Mouse (Mus musculus) stomach, postnatal 0 days (tissue): ENCODE data around the gene Tmem235. TPM values are rescaled to one million over a fixed set of nuclear protein-coding genes. Genes with fewer than 3 reads are reported as not detected.

Source experiments
- ATAC-seq: fragments of 200-750 bp; cut with Nextera tagmentation; 2 replicates; pipeline ENCODE4 v1.8.0; 2017; ENCODE audit not compliant: low FRiP score, low TSS enrichment
- DNase-seq: peaks from one replicate; pipeline ENCODE4 v3.0.0-alpha.2; 2016; ENCODE audit warnings: low spot score
- H3K27ac ChIP-seq: fragments of 300-500 bp; sonication (generic); replicated peaks from 2 replicates; pipeline ENCODE4 v1.5.1; 2014; ENCODE audit warnings: mild to moderate bottlenecking, control low read depth
- H3K27me3 ChIP-seq: fragments of 300-500 bp; sonication (generic); 2 replicates; pipeline ENCODE4 v1.6.1; 2014; ENCODE audit warnings: low read length; ENCODE audit not compliant: control insufficient read depth, insufficient read depth
- H3K36me3 ChIP-seq: fragments of 300-500 bp; sonication (generic); 2 replicates; pipeline ENCODE4 v1.6.1; 2014; ENCODE audit warnings: low read length, mixed read lengths; ENCODE audit not compliant: control insufficient read depth, insufficient read depth
- H3K4me1 ChIP-seq: fragments of 300-500 bp; sonication (generic); replicated peaks from 2 replicates; pipeline ENCODE4 v1.6.1; 2014; ENCODE audit warnings: antibody characterized with exemption; ENCODE audit not compliant: control insufficient read depth, insufficient read depth
- H3K4me2 ChIP-seq: fragments of 300-500 bp; sonication (generic); replicated peaks from 2 replicates; pipeline ENCODE4 v1.6.1; 2014; ENCODE audit warnings: low read depth, mild to moderate bottlenecking, control low read depth, moderate library complexity
- H3K4me3 ChIP-seq: fragments of 300-500 bp; sonication (generic); 2 replicates; pipeline ENCODE4 v1.5.1; 2014; ENCODE audit warnings: low read depth, low read length, control low read depth
- H3K9ac ChIP-seq: fragments of 300-500 bp; sonication (generic); 2 replicates; pipeline ENCODE4 v1.6.1; 2014; ENCODE audit warnings: mild to moderate bottlenecking, low read length, control low read depth, mixed read lengths
- H3K9me3 ChIP-seq: fragments of 300-500 bp; sonication (generic); 2 replicates; pipeline ENCODE4 v1.6.1; 2016; ENCODE audit warnings: low read length; ENCODE audit not compliant: control insufficient read depth
- CTCF ChIP-seq: IDR thresholded peaks from 2 replicates; pipeline ENCODE4 v1.5.1; 2016; ENCODE audit warnings: antibody characterized with exemption, low read depth, mild to moderate bottlenecking, moderate library complexity
- EP300 ChIP-seq: optimal IDR thresholded peaks from 2 replicates; pipeline ENCODE3; 2016; ENCODE audit warnings: antibody characterized with exemption
- WGBS: fragments of 180-500 bp; shearing (Covaris S2); extraction: QIAGEN DNeasy Blood & Tissue Kit; methylation state at CpG from one replicate; pipeline ENCODE4 v1.1.7; 2014; 5-methylcytosine and 5-hydroxymethylcytosine counted together
- polyA plus RNA-seq: library from polyadenylated mRNA; unstranded; fragments of >200 nt; fragmentation: Nextera tagmentation; extraction: Ambion mirVana; gene quantifications from 2 replicates; pipeline ENCODE4 v1.2.1, GENCODE M21; 2015

Gene Tmem235
- polyA plus RNA-seq, 1 experiment from 2014 or later = not detected

- DNase-seq (peak; percentile 61), ATAC-seq (peak; percentile 11; the same call in 1 of the 2 replicates)
- WGBS = 80% methylated on average over 7 of the region's 7 CpGs
- H3K27ac ChIP-seq = no peak overlapping the region
- peaks cover 6% of the 10 kb centered on the region for H3K4me1 ChIP-seq
- peaks cover 3% of the 10 kb centered on the region; the same call in 1 of the 2 replicates for H3K36me3 ChIP-seq
- no peaks in the 10 kb centered on the region for H3K27me3 ChIP-seq
- no peak for TF ChIP-seq CTCF
- TF ChIP-seq EP300 = no peak
- no peak overlapping the region for H3K4me3 ChIP-seq
- no peak overlapping the region for H3K4me2 ChIP-seq
- H3K9ac ChIP-seq = no peak overlapping the region
- no peaks in the 10 kb centered on the region for H3K9me3 ChIP-seq
These were observed 40.4 kb upstream of the Tmem235 start for GRCm38 (mm10) chr11:117820173-117820572.

GRCm38 (mm10) chr11:117821868-117822267 is 38.7 kb upstream of the Tmem235 start:
- Histone ChIP-seq H3K9me3 (no peaks in the 10 kb centered on the region), H3K9ac (0 out of 2 replicates have a peak overlapping the region, but pooled peaks have one; percentile 8), H3K4me3 (no peak overlapping the region), H3K4me1 (peaks cover 6% of the 10 kb centered on the region), H3K27me3 (no peaks in the 10 kb centered on the region), H3K4me2 (no peak overlapping the region), H3K36me3 (peaks cover 3% of the 10 kb centered on the region; the same call in 1 of the 2 replicates), H3K27ac (peak overlapping the region; percentile 87)
- WGBS = 87% methylated on average over 9 of the region's 9 CpGs
- no peak for TF ChIP-seq EP300
- no peak for TF ChIP-seq CTCF
- ATAC-seq (no peak), DNase-seq (no peak)

- H3K9ac ChIP-seq = peak overlapping the region; percentile 48; the same call in 1 of the 2 replicates
These were observed 37.8 kb upstream of the Tmem235 start for GRCm38 (mm10) chr11:117822728-117823241.

GRCm38 (mm10) chr11:117823411-117823810 is 37.1 kb upstream of the Tmem235 start:
- TF ChIP-seq CTCF (no peak), EP300 (no peak)
- Histone ChIP-seq H3K27me3 (no peaks in the 10 kb centered on the region), H3K9ac (no peak overlapping the region), H3K36me3 (peaks cover 3% of the 10 kb centered on the region; the same call in 1 of the 2 replicates), H3K27ac (peak overlapping the region; percentile 87), H3K9me3 (no peaks in the 10 kb centered on the region), H3K4me3 (no peak overlapping the region), H3K4me2 (no peak overlapping the region; the same call in 1 of the 2 replicates), H3K4me1 (peaks cover 6% of the 10 kb centered on the region)
- WGBS = 77% methylated on average over 6 of the region's 6 CpGs
- no peak for DNase-seq
- no peak for ATAC-seq

More at GRCm38 (mm10) chr11:117822728-117823241, 37.8 kb upstream of the Tmem235 start:
- Histone ChIP-seq H3K27me3 (no peaks in the 10 kb centered on the region), H3K9me3 (no peaks in the 10 kb centered on the region), H3K4me3 (no peak overlapping the region), H3K36me3 (peaks cover 3% of the 10 kb centered on the region; the same call in 1 of the 2 replicates), H3K4me2 (no peak overlapping the region), H3K4me1 (peaks cover 6% of the 10 kb centered on the region), H3K27ac (peak overlapping the region; percentile 87)
- WGBS = 30% methylated on average over 7 of the region's 7 CpGs
- TF ChIP-seq CTCF (no peak), EP300 (peak; percentile 29)
- DNase-seq = peak; percentile 50
- no peak for ATAC-seq

- peak overlapping the region; percentile 52 for H3K4me3 ChIP-seq
- DNase-seq (peak; percentile 87), ATAC-seq (peak; percentile 77)
- H3K9me3 ChIP-seq = no peaks in the 10 kb centered on the region
- TF ChIP-seq CTCF = peak; percentile 94
- no peak for TF ChIP-seq EP300
- H3K27ac ChIP-seq = peak overlapping the region; percentile 87
- H3K4me2 ChIP-seq = peak overlapping the region; percentile 79
- H3K36me3 ChIP-seq = no peaks in the 10 kb centered on the region; the same call in 1 of the 2 replicates
- H3K9ac ChIP-seq = peak overlapping the region; percentile 60; the same call in 1 of the 2 replicates
- WGBS = 5% methylated on average over 23 of the region's 23 CpGs
- H3K4me1 ChIP-seq = peaks cover 13% of the 10 kb centered on the region
- no peaks in the 10 kb centered on the region for H3K27me3 ChIP-seq
These were observed 36.2 kb upstream of the Tmem235 start for GRCm38 (mm10) chr11:117824060-117824969.
